Mouse (Mus musculus) cerebellum, adult 9-10 months (tissue): Measurements from ENCODE around the gene Rundc1.
"Not testable (repeated sequence)": the region's sequence is repeated elsewhere in the genome, so short reads cannot be mapped to it uniquely, and the experiment has no call there.

Experiments used
- DNase-seq: peaks from one replicate; pipeline ENCODE4 v3.0.0; 2022

Gene Rundc1

GRCm38 (mm10) chr11:101446319-101446718, 21.4 kb downstream of the Rundc1 start:
- no peak for DNase-seq

- not testable (repeated sequence) for DNase-seq
These were observed 22.0 kb downstream of the Rundc1 start for GRCm38 (mm10) chr11:101446860-101447259.

- no peak for DNase-seq
These were observed 22.9 kb downstream of the Rundc1 start for GRCm38 (mm10) chr11:101447786-101448185.

- DNase-seq: no peak
These were observed 23.4 kb downstream of the Rundc1 start, which contains the start of gene Ifi35 for GRCm38 (mm10) chr11:101448274-101448746. Gene Ifi35, plus strand, starts transcription at chr11:101448407.

- DNase-seq: no peak
These were observed 24.0 kb downstream of the Rundc1 start for GRCm38 (mm10) chr11:101448899-101449298.

GRCm38 (mm10) chr11:101449596-101449995, 24.7 kb downstream of the Rundc1 start:
- not testable (repeated sequence) for DNase-seq

- no peak for DNase-seq
These were observed 25.5 kb downstream of the Rundc1 start for GRCm38 (mm10) chr11:101450394-101450793.

GRCm38 (mm10) chr11:101451536-101451935, 26.7 kb downstream of the Rundc1 start:
- no peak for DNase-seq

GRCm38 (mm10) chr11:101452093-101452774, 27.3 kb downstream of the Rundc1 start:
- DNase-seq: no peak

GRCm38 (mm10) chr11:101454702-101455101, 29.8 kb downstream of the Rundc1 start:
- DNase-seq: no peak

GRCm38 (mm10) chr11:101455627-101456026, 30.7 kb downstream of the Rundc1 start:
- no peak for DNase-seq

- no peak for DNase-seq
These were observed 32.7 kb downstream of the Rundc1 start for GRCm38 (mm10) chr11:101457631-101458030.

GRCm38 (mm10) chr11:101458217-101458616, 33.3 kb downstream of the Rundc1 start:
- no peak for DNase-seq

GRCm38 (mm10) chr11:101459716-101460115, 34.8 kb downstream of the Rundc1 start:
- DNase-seq: no peak

- DNase-seq: no peak
These were observed 35.4 kb downstream of the Rundc1 start for GRCm38 (mm10) chr11:101460321-101460720.

- DNase-seq: no peak
These were observed 37.3 kb downstream of the Rundc1 start for GRCm38 (mm10) chr11:101462141-101462540.

- no peak for DNase-seq
These were observed 37.9 kb downstream of the Rundc1 start for GRCm38 (mm10) chr11:101462583-101463440.

GRCm38 (mm10) chr11:101464211-101465100, 39.6 kb downstream of the Rundc1 start, which contains the start of gene Rnd2:
Gene Rnd2, plus strand, starts transcription at chr11:101464999.
- no peak for DNase-seq

- DNase-seq: no peak
These were observed 40.4 kb downstream of the Rundc1 start for GRCm38 (mm10) chr11:101465101-101465868.

GRCm38 (mm10) chr11:101465869-101466551, 41.1 kb downstream of the Rundc1 start, which contains the start of gene Vat1:
Gene Vat1, minus strand, starts transcription at chr11:101466230.
- no peak for DNase-seq

- not testable (repeated sequence) for DNase-seq
These were observed 41.7 kb downstream of the Rundc1 start for GRCm38 (mm10) chr11:101466552-101466950.
